Mouse (Mus musculus): Measurements from ENCODE around the gene Insm1. TPM values are rescaled to one million over a fixed set of nuclear protein-coding genes. Genes with fewer than 3 reads are reported as not detected.

Gene Insm1
- total RNA-seq, 1 experiment from 2014 or later, result 7.5 TPM

DNA sequence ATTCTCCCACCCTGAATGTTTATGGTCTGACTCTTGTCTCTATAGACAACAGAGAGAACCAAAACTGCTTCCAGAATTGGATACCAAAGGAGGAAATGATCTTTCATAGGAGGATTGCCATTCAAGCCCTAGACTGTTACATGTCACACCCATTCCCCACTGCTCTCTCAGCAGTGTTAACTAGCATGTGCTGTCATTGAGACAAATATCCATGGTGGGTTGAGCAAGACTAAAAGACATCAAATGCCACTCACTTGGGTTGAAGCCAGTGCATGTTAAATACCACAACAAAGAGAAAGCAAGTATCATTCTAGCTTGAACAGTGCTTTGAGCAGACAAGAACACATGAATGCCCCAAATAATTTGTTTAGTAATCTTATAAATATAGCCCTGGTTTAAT is 41.2 kb downstream of the Insm1 start:
- no peak for DNase-seq

DNA sequence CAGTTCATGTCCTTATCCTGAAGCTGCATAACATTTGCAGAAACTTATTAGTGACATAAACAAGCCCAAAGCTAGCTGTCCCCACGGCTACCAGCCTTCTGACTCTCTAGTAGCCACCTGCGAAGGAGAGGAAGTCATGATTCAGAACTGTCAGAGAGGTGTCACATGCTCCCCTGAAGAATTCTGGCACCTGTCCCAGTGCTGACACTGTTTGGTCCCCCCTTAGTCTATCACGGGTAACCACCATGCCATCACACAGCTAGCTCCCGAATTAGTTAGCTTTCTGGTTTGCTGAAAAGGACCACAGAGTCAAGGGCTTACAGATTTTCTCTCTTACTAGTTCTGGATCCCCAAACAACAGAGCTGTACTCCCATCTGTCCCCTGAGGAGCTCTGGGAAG is 43.3 kb downstream of the Insm1 start:
- DNase-seq, result no peak

DNA sequence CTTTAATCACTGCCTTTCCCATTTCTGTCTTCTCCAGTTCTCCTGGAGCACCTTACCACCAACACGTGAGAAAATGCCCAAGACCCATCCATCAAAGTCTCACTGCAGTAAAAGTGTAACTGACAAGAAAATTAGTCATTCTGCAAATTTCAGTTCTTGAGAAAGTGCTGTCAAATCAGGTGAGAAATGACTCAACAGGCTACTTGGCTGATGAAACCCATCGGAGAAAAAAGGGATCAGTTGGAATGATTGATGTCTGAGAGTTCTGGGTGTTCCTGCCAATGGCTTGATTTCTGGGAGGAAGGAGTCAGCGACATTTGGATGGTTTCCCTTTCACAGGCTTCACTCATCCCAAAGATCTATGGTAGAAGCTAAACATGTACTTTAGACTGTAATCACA is 44.8 kb downstream of the Insm1 start:
- DNase-seq, result no peak

Data from adrenal gland, postnatal 25 days (tissue).